Mouse (Mus musculus) ES-Bruce4 (cell line): ENCODE measurements around the gene 1500015O10Rik.

Experiments
- CTCF ChIP-seq: IDR thresholded peaks from one replicate; pipeline ENCODE4 v1.8.1; 2011; ENCODE audit warnings: low read depth, low read length
- POLR2A ChIP-seq: IDR thresholded peaks from one replicate; pipeline ENCODE4 v1.8.1; 2011; ENCODE audit warnings: low read length; ENCODE audit not compliant: insufficient read depth

- no peak for TF ChIP-seq POLR2A
- TF ChIP-seq CTCF: no peak
These were observed 7.6 kb downstream of the 1500015O10Rik start for GRCm38 (mm10) chr1:43737812-43738518.
